Mouse (Mus musculus) retina, embryonic 14.5 days (tissue): ENCODE data around the gene Ppp1r26.

ENCODE experiments used
- DNase-seq: peaks from one replicate; pipeline ENCODE4 v3.0.0-alpha.2; 2015; ENCODE audit warnings: low spot score

The Ppp1r26 gene

DNA sequence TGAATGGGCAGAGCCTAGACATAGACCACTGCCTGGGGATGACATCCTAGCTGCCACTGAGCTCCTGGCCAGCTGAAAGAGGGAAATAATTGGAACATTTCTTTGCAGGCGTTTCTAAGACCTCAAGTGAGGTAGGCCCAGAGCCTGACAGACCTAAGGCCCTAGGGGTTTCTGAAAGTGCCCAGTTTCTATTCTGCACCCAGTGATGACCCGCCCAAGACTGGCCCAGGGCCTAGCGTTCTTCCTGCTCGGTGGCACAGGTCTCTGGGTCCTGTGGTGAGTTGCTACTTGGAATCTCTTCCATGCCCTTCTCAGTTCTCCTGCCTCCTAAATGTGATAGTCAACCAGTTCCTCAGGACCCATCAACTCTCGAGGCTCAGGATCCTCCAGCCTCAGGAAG, 51.0 kb downstream of the Ppp1r26 start:
- DNase-seq: no peak

DNA sequence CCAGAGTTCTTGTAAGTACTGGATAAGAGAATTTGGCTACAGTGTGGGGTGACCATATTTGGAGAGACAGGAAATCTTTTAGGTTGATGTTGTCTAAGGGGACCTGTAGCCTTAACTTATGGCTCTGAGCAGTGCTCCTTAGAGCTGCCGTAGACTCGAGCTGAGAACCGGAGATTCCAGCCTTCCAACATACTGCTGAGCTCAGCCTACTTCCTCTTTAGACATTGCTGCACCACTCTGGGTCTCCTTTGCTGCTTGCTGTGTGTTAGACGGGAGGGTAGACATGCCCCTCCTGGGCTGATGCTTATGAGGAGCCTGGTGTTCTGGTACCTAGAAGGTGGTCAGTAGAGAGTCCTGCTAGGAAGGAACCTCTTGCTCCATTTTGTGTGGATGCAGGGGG, 51.8 kb downstream of the Ppp1r26 start:
- DNase-seq: no peak

- DNase-seq: no peak
Observed at GRCm38 (mm10) chr2:28502987-28503386, 56.4 kb downstream of the Ppp1r26 start.

GRCm38 (mm10) chr2:28504676-28505075, 58.1 kb downstream of the Ppp1r26 start:
- no peak for DNase-seq
